Mouse (Mus musculus) MEL (cell line): Measurements from ENCODE around the gene Mpeg1. TPM values are rescaled to one million over a fixed set of nuclear protein-coding genes. Genes with fewer than 3 reads are reported as not detected.

Experiments
- DNase-seq: peaks from one replicate; pipeline ENCODE4 v3.0.0; 2011; ENCODE audit warnings: low read depth, low spot score
- H3K27ac ChIP-seq: 2 replicates; pipeline ENCODE4 v1.5.1; 2012; ENCODE audit warnings: low read depth, mild to moderate bottlenecking, control low read depth, low read length, moderate library complexity; ENCODE audit not compliant: control insufficient read depth
- H3K27me3 ChIP-seq, 2 experiments: fragments of 150-350 bp in 1 of 2; sonication (generic) in 1 of 2; 2 replicates each; pipeline ENCODE4 v1.6.1; 2012; ENCODE audit warnings: low read length in 2 of 2, mild to moderate bottlenecking in 2 of 2, improper control_type of control experiment in 1 of 2, moderate library complexity in 1 of 2; ENCODE audit not compliant: insufficient read depth in 2 of 2, control insufficient read depth in 1 of 2
- H3K36me3 ChIP-seq, 2 experiments: 2 replicates each; pipeline ENCODE4 v1.6.1; 2012 to 2014; ENCODE audit warnings: low read length in 2 of 2, improper control_type of control experiment in 1 of 2, inconsistent platforms in 1 of 2, mild to moderate bottlenecking in 1 of 2; ENCODE audit not compliant: insufficient read depth in 2 of 2, control insufficient read depth in 1 of 2
- H3K4me1 ChIP-seq, 2 experiments: fragments of 150-350 bp in 1 of 2; sonication (generic) in 1 of 2; 2 replicates each; pipeline ENCODE4 v1.6.1; 2012; ENCODE audit warnings: low read length in 2 of 2, improper control_type of control experiment in 1 of 2, mild to moderate bottlenecking in 1 of 2; ENCODE audit not compliant: insufficient read depth in 2 of 2, control insufficient read depth in 1 of 2
- H3K4me3 ChIP-seq, 2 experiments: fragments of 150-350 bp in 1 of 2; sonication (generic) in 1 of 2; 2 replicates each; pipeline ENCODE4 v1.5.1; 2012; ENCODE audit warnings: low read depth in 2 of 2, low read length in 2 of 2, mild to moderate bottlenecking in 2 of 2, moderate library complexity in 2 of 2, control low read depth in 1 of 2, improper control_type of control experiment in 1 of 2; ENCODE audit not compliant: control insufficient read depth in 1 of 2, insufficient read depth in 1 of 2
- H3K79me2 ChIP-seq: 2 replicates; pipeline ENCODE4 v1.6.1; 2012; ENCODE audit warnings: mild to moderate bottlenecking, low read length, moderate library complexity; ENCODE audit not compliant: control insufficient read depth, poor library complexity, insufficient read depth
- H3K9ac ChIP-seq: 2 replicates; pipeline ENCODE4 v1.6.1; 2012; ENCODE audit warnings: low read depth, mild to moderate bottlenecking, control low read depth, low read length, moderate library complexity; ENCODE audit not compliant: control insufficient read depth, poor library complexity, severe bottlenecking
- H3K9me3 ChIP-seq: fragments of 150-350 bp; sonication (generic); replicated peaks from 2 replicates; pipeline ENCODE4 v1.6.1; 2012; ENCODE audit warnings: mild to moderate bottlenecking, low read length, improper control_type of control experiment, moderate library complexity; ENCODE audit not compliant: insufficient read depth
- CTCF ChIP-seq, 3 experiments: IDR thresholded peaks in 2 of 3; conservative IDR thresholded peaks in 1 of 3; 2 replicates each; pipeline ENCODE4 v1.5.1; 2011 to 2012; ENCODE audit warnings: low read length in 3 of 3, low read depth in 2 of 3, mild to moderate bottlenecking in 2 of 3, improper control_type of control experiment in 1 of 3, inconsistent platforms in 1 of 3, mixed read lengths in 1 of 3, moderate library complexity in 1 of 3; ENCODE audit not compliant: control insufficient read depth in 1 of 3, insufficient read depth in 1 of 3, poor library complexity in 1 of 3, severe bottlenecking in 1 of 3
- E2F4 ChIP-seq: IDR thresholded peaks from 2 replicates; pipeline ENCODE4 v1.6.1; 2011; ENCODE audit warnings: low read depth, low read length, improper control_type of control experiment, borderline replicate concordance
- ETS1 ChIP-seq: IDR thresholded peaks from 2 replicates; pipeline ENCODE4 v1.6.1; 2012; ENCODE audit warnings: low read depth, mild to moderate bottlenecking, inconsistent platforms, low read length, improper control_type of control experiment, moderate library complexity
- JUND ChIP-seq: IDR thresholded peaks from 2 replicates; pipeline ENCODE4 v1.6.1; 2011; ENCODE audit warnings: low read depth, mild to moderate bottlenecking, improper control_type of control experiment, low read length
- MYB ChIP-seq: IDR thresholded peaks from 2 replicates; pipeline ENCODE4 v1.6.1; 2011; ENCODE audit warnings: mild to moderate bottlenecking, low read depth, low read length, improper control_type of control experiment
- MYC ChIP-seq: IDR thresholded peaks from 2 replicates; pipeline ENCODE4 v1.6.1; 2011; ENCODE audit warnings: low read depth, mild to moderate bottlenecking, low read length, improper control_type of control experiment, moderate library complexity
- NELFE ChIP-seq: IDR thresholded peaks from 2 replicates; pipeline ENCODE4 v1.6.1; 2011; ENCODE audit warnings: low read depth, low read length, improper control_type of control experiment
- NRF1 ChIP-seq: IDR thresholded peaks from 2 replicates; pipeline ENCODE4 v1.6.1; 2014; ENCODE audit warnings: low read depth, mild to moderate bottlenecking, inconsistent platforms, low read length, improper control_type of control experiment, moderate library complexity; ENCODE audit not compliant: poor library complexity, insufficient read depth, severe bottlenecking
- RCOR1 ChIP-seq: IDR thresholded peaks from 2 replicates; pipeline ENCODE4 v1.6.1; 2012; ENCODE audit warnings: low read depth, mild to moderate bottlenecking, inconsistent platforms, low read length, improper control_type of control experiment
- SMC3 ChIP-seq: IDR thresholded peaks from 2 replicates; pipeline ENCODE4 v1.6.1; 2011; ENCODE audit warnings: low read depth, low read length, improper control_type of control experiment
- TCF12 ChIP-seq: IDR thresholded peaks from 2 replicates; pipeline ENCODE4 v1.6.1; 2014; ENCODE audit warnings: low read depth, mild to moderate bottlenecking, inconsistent platforms, low read length, improper control_type of control experiment, moderate library complexity
- UBTF ChIP-seq: IDR thresholded peaks from 2 replicates; pipeline ENCODE4 v1.6.1; 2012; ENCODE audit warnings: low read depth, mild to moderate bottlenecking, inconsistent platforms, low read length, improper control_type of control experiment, moderate library complexity, borderline replicate concordance; ENCODE audit not compliant: insufficient read depth
- USF1 ChIP-seq: IDR thresholded peaks from 2 replicates; pipeline ENCODE4 v1.6.1; 2014; ENCODE audit warnings: low read depth, mild to moderate bottlenecking, inconsistent platforms, low read length, improper control_type of control experiment, moderate library complexity
- ZC3H11A ChIP-seq: IDR thresholded peaks from 2 replicates; pipeline ENCODE4 v1.6.1; 2012; ENCODE audit warnings: low read depth, mild to moderate bottlenecking, inconsistent platforms, low read length, improper control_type of control experiment
- polyA plus RNA-seq, 2 experiments: library from polyadenylated mRNA; stranded (reverse) in 1 of 2; unstranded in 1 of 2; fragments of >175 nt in 1 of 2; fragments of >200 nt in 1 of 2; gene quantifications; 2 replicates each; pipeline versions ENCODE4 v1.2.1 to v1.2.4; 2012; ENCODE audit warnings: low replicate concordance in 2 of 2, low read depth in 1 of 2; ENCODE audit not compliant: insufficient read length in 2 of 2, insufficient read depth in 1 of 2, missing spikeins in 1 of 2
- total RNA-seq: library from RNA; depleted of rRNA; stranded (reverse); fragments of 300-350 nt; gene quantifications from 2 replicates; pipeline ENCODE4 v1.2.3, GENCODE M21; 2012

The Mpeg1 gene
- total and polyA plus RNA-seq, 3 experiments: 0.07 TPM; not detected in 2

GRCm38 (mm10) chr19:12459516-12459915 lies 1.1 kb upstream of the Mpeg1 start:
- TF ChIP-seq ETS1: no peak
- no peak for TF ChIP-seq E2F4
- no peak for TF ChIP-seq TCF12
- TF ChIP-seq USF1: no peak
- no peak for TF ChIP-seq ZC3H11A
- peaks cover 2 to 4% of the 10 kb centered on the region in 2 experiments; a peak in 2 of 4 replicates for H3K4me1 ChIP-seq
- no peaks in the 10 kb centered on the region for H3K79me2 ChIP-seq
- H3K36me3 ChIP-seq: peaks cover 0 to 9% of the 10 kb centered on the region in 2 experiments; a peak in 2 of 4 replicates
- no peak overlapping the region for H3K4me3 ChIP-seq
- no peak overlapping the region for H3K27ac ChIP-seq
- H3K9ac ChIP-seq: no peak overlapping the region
- H3K27me3 ChIP-seq: no peaks in the 10 kb centered on the region; a peak in 1 of 4 replicates
- no peak for DNase-seq
- no peaks in the 10 kb centered on the region for H3K9me3 ChIP-seq

GRCm38 (mm10) chr19:12462851-12463721 lies 2.5 kb downstream of the Mpeg1 start:
- TF ChIP-seq UBTF: no peak
- no peak for TF ChIP-seq SMC3
- TF ChIP-seq NELFE: no peak
- no peak for TF ChIP-seq CTCF (IDR thresholded peaks at IDR 0.05 in 2 of 3, conservative IDR thresholded peaks at IDR 0.05 in 1 of 3; ENCODE audit: control insufficient read depth in 1 of 3, insufficient read depth in 1 of 3, low read depth in 2 of 3, low read length in 3 of 3, poor library complexity in 1 of 3, severe bottlenecking in 1 of 3)
- TF ChIP-seq MYC: no peak
- TF ChIP-seq NRF1: no peak
- no peak for TF ChIP-seq JUND
- no peak for TF ChIP-seq MYB
- TF ChIP-seq ETS1: no peak
- TF ChIP-seq TCF12: no peak
- no peak for TF ChIP-seq RCOR1
- DNase-seq: no peak
- Histone ChIP-seq H3K9ac (no peak overlapping the region), H3K27ac (no peak overlapping the region), H3K9me3 (no peaks in the 10 kb centered on the region), H3K27me3 (no peaks in the 10 kb centered on the region), H3K79me2 (no peaks in the 10 kb centered on the region), H3K36me3 (peaks cover 0 to 9% of the 10 kb centered on the region in 2 experiments; a peak in 2 of 4 replicates), H3K4me3 (no peak overlapping the region), H3K4me1 (peaks cover 3 to 4% of the 10 kb centered on the region in 2 experiments; a peak in 2 of 4 replicates)
